Mouse (Mus musculus) lung, postnatal 4 days (tissue): ENCODE measurements around the gene Trim10.
A peak's percentile ranks its signal among the peaks of the same experiment; 100 is the strongest.

Experiments used
- DNase-seq, 2 experiments: peaks; one replicate each; pipeline ENCODE4 v3.0.0; 2021

Trim10 gene

GRCm38 (mm10) chr17:36869284-36869954 lies at the start of gene Trim10:
Trim10 (plus strand) TSS chr17:36869574.
- DNase-seq, result no peak

GRCm38 (mm10) chr17:36824005-36824404 lies 45.4 kb upstream of the Trim10 start:
- peak in 1 of 2 experiments; percentile 66 for DNase-seq

- DNase-seq, result no peak
These were observed 43.8 kb upstream of the Trim10 start for GRCm38 (mm10) chr17:36825525-36825924.

- peak; percentile 77 to 84 for DNase-seq
These were observed 43.4 kb upstream of the Trim10 start for GRCm38 (mm10) chr17:36826002-36826401.

- DNase-seq, result no peak
These were observed 40.9 kb upstream of the Trim10 start for GRCm38 (mm10) chr17:36828488-36828887.

- no peak for DNase-seq
These were observed 38.9 kb upstream of the Trim10 start for GRCm38 (mm10) chr17:36830470-36830869.

GRCm38 (mm10) chr17:36832694-36833093 lies 36.7 kb upstream of the Trim10 start:
- no peak for DNase-seq

- DNase-seq, result peak; percentile 70 to 72
These were observed 33.6 kb upstream of the Trim10 start for GRCm38 (mm10) chr17:36835591-36836426.

GRCm38 (mm10) chr17:36836427-36836812 lies 33.0 kb upstream of the Trim10 start:
- DNase-seq, result no peak

- peak; percentile 97 to 100 for DNase-seq
These were observed 32.3 kb upstream of the Trim10 start, which contains the start of gene Trim26 for GRCm38 (mm10) chr17:36836874-36837647. Trim26 (plus strand) TSS chr17:36837134.

- DNase-seq, result no peak
These were observed 30.4 kb upstream of the Trim10 start for GRCm38 (mm10) chr17:36839001-36839400.

- no peak for DNase-seq
These were observed 29.4 kb upstream of the Trim10 start for GRCm38 (mm10) chr17:36839931-36840330.

GRCm38 (mm10) chr17:36840961-36841445 lies 28.4 kb upstream of the Trim10 start:
- no peak for DNase-seq

GRCm38 (mm10) chr17:36843696-36844095 lies 25.7 kb upstream of the Trim10 start:
- no peak for DNase-seq

- no peak for DNase-seq
These were observed 25.1 kb upstream of the Trim10 start for GRCm38 (mm10) chr17:36844286-36844719.

GRCm38 (mm10) chr17:36844725-36845124 lies 24.6 kb upstream of the Trim10 start:
- DNase-seq, result no peak

- no peak for DNase-seq
These were observed 20.5 kb upstream of the Trim10 start for GRCm38 (mm10) chr17:36848911-36849310.

GRCm38 (mm10) chr17:36849992-36850391 lies 19.4 kb upstream of the Trim10 start:
- DNase-seq, result no peak

GRCm38 (mm10) chr17:36851200-36851599 lies 18.2 kb upstream of the Trim10 start:
- no peak for DNase-seq

- no peak for DNase-seq
These were observed 17.7 kb upstream of the Trim10 start for GRCm38 (mm10) chr17:36851627-36852026.

- DNase-seq, result no peak
These were observed 13.9 kb upstream of the Trim10 start for GRCm38 (mm10) chr17:36855484-36855883.

- no peak for DNase-seq
These were observed 13.1 kb upstream of the Trim10 start for GRCm38 (mm10) chr17:36856236-36856635.

- DNase-seq, result no peak
These were observed 11.2 kb upstream of the Trim10 start for GRCm38 (mm10) chr17:36858181-36858580.
